Mouse (Mus musculus) myocyte (in vitro differentiated cells): ENCODE measurements around the gene Reep1. TPM values are rescaled to one million over a fixed set of nuclear protein-coding genes. Genes with fewer than 3 reads are reported as not detected.

Experiments
- H3K27me3 ChIP-seq: one replicate; pipeline ENCODE4 v1.6.1; 2011; ENCODE audit not compliant: control insufficient read depth, insufficient read depth, insufficient read length
- H3K36me3 ChIP-seq: one replicate; pipeline ENCODE4 v1.6.1; 2011; ENCODE audit not compliant: control insufficient read depth, insufficient read depth
- H3K4me2 ChIP-seq: one replicate; pipeline ENCODE4 v1.6.1; 2011; ENCODE audit warnings: low read depth, control low read depth
- H3K4me3 ChIP-seq: one replicate; pipeline ENCODE4 v1.5.1; 2011; ENCODE audit warnings: mild to moderate bottlenecking, control low read depth, moderate library complexity
- H3K79me2 ChIP-seq: one replicate; pipeline ENCODE4 v1.6.1; 2011; ENCODE audit not compliant: control insufficient read depth, insufficient read depth
- H3ac ChIP-seq: one replicate; pipeline ENCODE4 v1.6.1; 2011; ENCODE audit not compliant: control insufficient read depth, insufficient read length
- CEBPB ChIP-seq: IDR thresholded peaks from 2 replicates; pipeline ENCODE4 v1.6.1; 2011; ENCODE audit warnings: mild to moderate bottlenecking, moderate library complexity; ENCODE audit not compliant: poor library complexity, insufficient read depth, severe bottlenecking
- E2F4 ChIP-seq: IDR thresholded peaks from one replicate; pipeline ENCODE4 v1.6.1; 2011; ENCODE audit warnings: mild to moderate bottlenecking, control low read depth, moderate library complexity; ENCODE audit not compliant: insufficient read depth
- MAX ChIP-seq: IDR thresholded peaks from one replicate; pipeline ENCODE4 v1.6.1; 2011; ENCODE audit warnings: low read depth, mild to moderate bottlenecking, control low read depth
- MYOD1 ChIP-seq, 3 experiments: IDR thresholded peaks; one replicate each; pipeline ENCODE4 v1.6.1; 2011; ENCODE audit warnings: control low read depth in 2 of 3, low read depth in 2 of 3, mild to moderate bottlenecking in 2 of 3, moderate library complexity in 1 of 3; ENCODE audit not compliant: insufficient read length in 2 of 3, control insufficient read depth in 1 of 3
- MYOG ChIP-seq, 3 experiments: IDR thresholded peaks; one replicate each; pipeline ENCODE4 v1.6.1; 2011; ENCODE audit warnings: control low read depth in 2 of 3, low read depth in 2 of 3, mild to moderate bottlenecking in 2 of 3; ENCODE audit not compliant: insufficient read length in 2 of 3, control insufficient read depth in 1 of 3, insufficient read depth in 1 of 3
- POLR2A ChIP-seq: IDR thresholded peaks from one replicate; pipeline ENCODE4 v1.6.1; 2011; ENCODE audit warnings: low read depth, mild to moderate bottlenecking, control low read depth, moderate library complexity; ENCODE audit not compliant: insufficient read length
- POLR2AphosphoS2 ChIP-seq: IDR thresholded peaks from one replicate; pipeline ENCODE4 v1.6.1; 2011; ENCODE audit warnings: low read depth, control low read depth; ENCODE audit not compliant: insufficient read length
- REST ChIP-seq: IDR thresholded peaks from one replicate; pipeline ENCODE4 v1.6.1; 2011; ENCODE audit warnings: mild to moderate bottlenecking, control low read depth, moderate library complexity; ENCODE audit not compliant: insufficient read depth, insufficient read length
- SRF ChIP-seq: IDR thresholded peaks from one replicate; pipeline ENCODE4 v1.6.1; 2011; ENCODE audit warnings: low read depth; ENCODE audit not compliant: control insufficient read depth, insufficient read length
- TCF12 ChIP-seq: IDR thresholded peaks from one replicate; pipeline ENCODE4 v1.6.1; 2011; ENCODE audit warnings: mild to moderate bottlenecking, control low read depth; ENCODE audit not compliant: poor library complexity, insufficient read depth, severe bottlenecking
- TCF3 ChIP-seq: IDR thresholded peaks from one replicate; pipeline ENCODE4 v1.6.1; 2011; ENCODE audit warnings: low read depth, control low read depth; ENCODE audit not compliant: insufficient read length
- USF1 ChIP-seq: IDR thresholded peaks from one replicate; pipeline ENCODE4 v1.6.1; 2011; ENCODE audit warnings: low read depth, mild to moderate bottlenecking, control low read depth, moderate library complexity
- polyA plus RNA-seq: library from polyadenylated mRNA; unstranded; fragments of >200 nt; fragmentation: generic; extraction: Trizol; gene quantifications from one replicate; pipeline ENCODE4 v1.2.1, GENCODE M21; 2012; ENCODE audit warnings: missing spikeins

Reep1 gene
- polyA plus RNA-seq, 1 experiment: 1.1 TPM

DNA sequence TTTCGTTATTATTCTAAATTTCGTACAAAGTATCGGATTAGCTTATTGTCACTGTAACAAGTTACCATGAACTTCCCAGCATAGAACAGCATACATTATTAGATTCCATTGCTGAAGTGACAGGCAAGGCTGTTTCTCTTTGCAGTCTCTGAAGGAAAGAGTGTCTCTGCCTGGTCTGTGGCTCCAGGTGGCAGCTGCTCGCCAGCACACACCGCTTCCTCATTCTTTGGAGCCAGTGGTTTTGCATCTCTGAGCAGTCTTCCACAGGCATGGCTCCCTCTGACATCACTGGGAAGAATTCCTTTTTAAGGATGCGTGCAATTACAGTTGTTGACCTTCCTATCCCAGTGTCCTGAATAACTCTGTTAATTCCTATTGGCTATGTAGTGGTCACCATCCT, 52.7 kb downstream of the Reep1 start:
- H3K27me3 ChIP-seq: no peaks in the 10 kb centered on the region
- no peak overlapping the region for H3ac ChIP-seq
- no peaks in the 10 kb centered on the region for H3K79me2 ChIP-seq
- H3K36me3 ChIP-seq: no peaks in the 10 kb centered on the region
- no peak overlapping the region for H3K4me3 ChIP-seq
- no peak overlapping the region for H3K4me2 ChIP-seq
- peak in 2 of 3 experiments; percentile 20 to 66 for TF ChIP-seq MYOG (IDR thresholded peaks at IDR 0.05; ENCODE audit: control insufficient read depth in 1 of 3, insufficient read depth in 1 of 3, insufficient read length in 2 of 3, low read depth in 2 of 3)
- no peak for TF ChIP-seq MAX
- no peak for TF ChIP-seq CEBPB
- peak in 2 of 3 experiments; percentile 60 for TF ChIP-seq MYOD1 (IDR thresholded peaks at IDR 0.05; ENCODE audit: control insufficient read depth in 1 of 3, insufficient read length in 2 of 3, low read depth in 2 of 3)
- no peak for TF ChIP-seq POLR2A

- Histone ChIP-seq H3ac (no peak overlapping the region), H3K27me3 (no peaks in the 10 kb centered on the region), H3K36me3 (no peaks in the 10 kb centered on the region), H3K4me3 (no peak overlapping the region), H3K79me2 (no peaks in the 10 kb centered on the region), H3K4me2 (no peak overlapping the region)
- no peak for TF ChIP-seq TCF3
- no peak for TF ChIP-seq SRF
- TF ChIP-seq POLR2A: no peak
- TF ChIP-seq TCF12: no peak
- TF ChIP-seq REST: no peak
- TF ChIP-seq MAX: no peak
- TF ChIP-seq MYOD1 (IDR thresholded peaks at IDR 0.05; ENCODE audit: control insufficient read depth in 1 of 3, insufficient read length in 2 of 3, low read depth in 2 of 3): no peak
- no peak for TF ChIP-seq E2F4
Observed at GRCm38 (mm10) chr6:71767761-71768160, 60.4 kb downstream of the Reep1 start.

- Histone ChIP-seq H3K79me2 (no peaks in the 10 kb centered on the region), H3K4me3 (no peak overlapping the region), H3K27me3 (no peaks in the 10 kb centered on the region), H3ac (no peak overlapping the region), H3K4me2 (no peak overlapping the region), H3K36me3 (no peaks in the 10 kb centered on the region)
- no peak for TF ChIP-seq CEBPB
Observed at GRCm38 (mm10) chr6:71769901-71770690, 62.7 kb downstream of the Reep1 start.

DNA sequence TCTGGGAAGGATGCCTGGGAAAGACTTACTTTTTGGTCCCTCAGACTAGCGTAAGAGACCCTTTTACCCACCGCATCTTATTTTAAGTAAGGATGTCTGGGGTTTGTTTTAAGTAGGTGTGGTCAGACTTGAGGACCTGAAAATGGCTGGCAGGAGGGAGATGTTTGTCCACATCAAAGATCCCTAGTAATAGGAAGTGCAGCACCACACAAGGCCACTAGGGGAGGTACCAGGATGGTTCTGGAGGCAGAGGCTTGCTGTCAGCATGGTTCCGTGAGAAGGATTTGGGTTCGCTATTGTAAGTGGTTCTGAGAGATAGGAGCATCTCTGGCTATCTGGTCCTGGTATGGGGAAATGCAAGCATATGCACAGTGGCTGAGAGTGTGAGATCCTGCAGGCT, 63.5 kb downstream of the Reep1 start:
- H3ac ChIP-seq: no peak overlapping the region
- no peak overlapping the region for H3K4me3 ChIP-seq
- TF ChIP-seq MYOG (IDR thresholded peaks at IDR 0.05; ENCODE audit: control insufficient read depth in 1 of 3, insufficient read depth in 1 of 3, insufficient read length in 2 of 3, low read depth in 2 of 3) (no peak), REST (no peak), MYOD1 (IDR thresholded peaks at IDR 0.05; ENCODE audit: control insufficient read depth in 1 of 3, insufficient read length in 2 of 3, low read depth in 2 of 3) (no peak), POLR2A (no peak), TCF12 (no peak), USF1 (no peak), TCF3 (no peak), MAX (no peak), E2F4 (no peak), POLR2AphosphoS2 (no peak), SRF (no peak)
- no peak overlapping the region for H3K4me2 ChIP-seq
- H3K36me3 ChIP-seq: no peaks in the 10 kb centered on the region
- no peaks in the 10 kb centered on the region for H3K79me2 ChIP-seq
- no peaks in the 10 kb centered on the region for H3K27me3 ChIP-seq

GRCm38 (mm10) chr6:71771282-71771681, 63.9 kb downstream of the Reep1 start:
- TF ChIP-seq TCF12: no peak
- H3K27me3 ChIP-seq: no peaks in the 10 kb centered on the region
- H3K4me2 ChIP-seq: no peak overlapping the region
- H3K36me3 ChIP-seq: no peaks in the 10 kb centered on the region
- no peaks in the 10 kb centered on the region for H3K79me2 ChIP-seq
- no peak overlapping the region for H3ac ChIP-seq
- H3K4me3 ChIP-seq: no peak overlapping the region

DNA sequence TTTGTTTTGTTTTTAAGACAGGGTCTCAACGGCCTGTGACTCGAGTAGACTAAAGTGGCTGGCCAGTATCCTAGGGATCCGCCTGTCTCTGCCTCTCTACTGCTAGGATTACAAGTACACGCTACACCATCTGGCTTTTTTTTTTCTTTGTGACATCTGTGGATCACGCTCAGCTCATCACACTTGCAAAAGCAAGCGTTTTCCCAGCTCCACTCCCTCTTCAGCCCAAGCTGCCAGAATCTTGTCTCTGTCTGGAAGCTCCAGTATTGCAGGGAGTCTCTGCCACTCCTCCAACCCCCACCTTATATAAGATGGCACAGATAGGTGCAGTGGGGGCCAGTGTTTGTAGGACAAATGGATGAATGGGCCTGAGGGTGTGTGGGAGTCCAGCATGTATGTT, 64.8 kb downstream of the Reep1 start:
- H3K4me2 ChIP-seq: no peak overlapping the region
- no peak overlapping the region for H3ac ChIP-seq
- H3K36me3 ChIP-seq: no peaks in the 10 kb centered on the region
- no peaks in the 10 kb centered on the region for H3K79me2 ChIP-seq
- no peak overlapping the region for H3K4me3 ChIP-seq
- TF ChIP-seq USF1 (no peak), E2F4 (no peak), TCF3 (no peak), CEBPB (no peak), REST (no peak)
- no peaks in the 10 kb centered on the region for H3K27me3 ChIP-seq
